Mouse (Mus musculus) intestine, embryonic 16.5 days (tissue): Measurements from ENCODE around the gene Tnr. TPM values are rescaled to one million over a fixed set of nuclear protein-coding genes. Genes with fewer than 3 reads are reported as not detected.
A peak's percentile ranks its signal among the peaks of the same experiment; 100 is the strongest.
"Not testable (repeated sequence)": the region's sequence is repeated elsewhere in the genome, so short reads cannot be mapped to it uniquely, and the experiment has no call there.

Experiments used
- ATAC-seq: fragments of 200-750 bp; cut with Nextera tagmentation; 2 replicates; pipeline ENCODE4 v1.8.0; 2017; ENCODE audit warnings: moderate TSS enrichment, moderate library complexity
- H3K27ac ChIP-seq: fragments of 300-500 bp; sonication (generic); 2 replicates; pipeline ENCODE4 v1.5.1; 2014; ENCODE audit warnings: mild to moderate bottlenecking, low read length
- H3K27me3 ChIP-seq: fragments of 300-500 bp; sonication (generic); replicated peaks from 2 replicates; pipeline ENCODE4 v1.6.1; 2014; ENCODE audit warnings: low read length, control low read depth, mixed read lengths; ENCODE audit not compliant: control insufficient read depth, insufficient read depth
- H3K36me3 ChIP-seq: fragments of 300-500 bp; sonication (generic); 2 replicates; pipeline ENCODE4 v1.6.1; 2014; ENCODE audit warnings: low read length, control low read depth; ENCODE audit not compliant: control insufficient read depth, insufficient read depth
- H3K4me1 ChIP-seq: fragments of 300-500 bp; sonication (generic); 2 replicates; pipeline ENCODE4 v1.6.1; 2014; ENCODE audit warnings: low read length, control low read depth, mixed read lengths; ENCODE audit not compliant: control insufficient read depth, insufficient read depth
- H3K4me2 ChIP-seq: fragments of 300-500 bp; sonication (generic); 2 replicates; pipeline ENCODE4 v1.6.1; 2014; ENCODE audit warnings: low read depth, low read length, control low read depth
- H3K4me3 ChIP-seq: fragments of 300-500 bp; sonication (generic); 2 replicates; pipeline ENCODE4 v1.5.1; 2014; ENCODE audit warnings: mild to moderate bottlenecking, low read length
- H3K9ac ChIP-seq: fragments of 300-500 bp; sonication (generic); 2 replicates; pipeline ENCODE4 v1.6.1; 2014; ENCODE audit warnings: low read depth, low read length
- H3K9me3 ChIP-seq: fragments of 300-500 bp; sonication (generic); 2 replicates; pipeline ENCODE4 v1.6.1; 2016; ENCODE audit warnings: low read length, control low read depth; ENCODE audit not compliant: control insufficient read depth
- WGBS: fragments of 180-500 bp; shearing (Covaris S2); extraction: QIAGEN DNeasy Blood & Tissue Kit; methylation state at CpG from one replicate; pipeline ENCODE4 v1.1.7; 2014; 5-methylcytosine and 5-hydroxymethylcytosine counted together
- polyA plus RNA-seq: library from polyadenylated mRNA; unstranded; fragments of >200 nt; fragmentation: Nextera tagmentation; extraction: Ambion mirVana; gene quantifications from 2 replicates; pipeline ENCODE4 v1.2.1, GENCODE M21; 2015

The Tnr gene
- polyA plus RNA-seq, 1 experiment from 2014 or later = 0.20 TPM

- Histone ChIP-seq H3K9ac (no peak overlapping the region), H3K4me3 (no peak overlapping the region), H3K27ac (no peak overlapping the region), H3K4me1 (no peaks in the 10 kb centered on the region), H3K9me3 (no peaks in the 10 kb centered on the region), H3K4me2 (no peak overlapping the region), H3K27me3 (no peaks in the 10 kb centered on the region), H3K36me3 (no peaks in the 10 kb centered on the region)
- 78% methylated on average over 2 of the region's 2 CpGs for WGBS
- ATAC-seq = no peak
Measured at GRCm38 (mm10) chr1:159938449-159938848, 414.9 kb downstream of the Tnr start.

- Histone ChIP-seq H3K4me2 (no peak overlapping the region), H3K36me3 (no peaks in the 10 kb centered on the region), H3K27ac (no peak overlapping the region), H3K4me3 (no peak overlapping the region), H3K27me3 (no peaks in the 10 kb centered on the region), H3K9me3 (no peaks in the 10 kb centered on the region), H3K9ac (no peak overlapping the region), H3K4me1 (no peaks in the 10 kb centered on the region)
- WGBS = 80% methylated on average over 3 of the region's 3 CpGs
- ATAC-seq = no peak
Measured at GRCm38 (mm10) chr1:159939335-159939734, 415.8 kb downstream of the Tnr start.

- no peak overlapping the region for H3K27ac ChIP-seq
- H3K4me2 ChIP-seq = no peak overlapping the region
- ATAC-seq = no peak
- 39% methylated on average over 1 of the region's 1 CpGs for WGBS
- H3K9ac ChIP-seq = no peak overlapping the region
- H3K4me3 ChIP-seq = no peak overlapping the region
- no peaks in the 10 kb centered on the region for H3K36me3 ChIP-seq
- H3K27me3 ChIP-seq = no peaks in the 10 kb centered on the region
- H3K9me3 ChIP-seq = no peaks in the 10 kb centered on the region
- H3K4me1 ChIP-seq = no peaks in the 10 kb centered on the region
Measured at GRCm38 (mm10) chr1:159953526-159953925, 430.0 kb downstream of the Tnr start.

- no peaks in the 10 kb centered on the region for H3K36me3 ChIP-seq
- H3K27ac ChIP-seq = no peak overlapping the region
- no peak overlapping the region for H3K9ac ChIP-seq
- no peaks in the 10 kb centered on the region for H3K27me3 ChIP-seq
- ATAC-seq = no peak
- no peak overlapping the region for H3K4me3 ChIP-seq
- WGBS = 72% methylated on average over 4 of the region's 4 CpGs
- H3K4me1 ChIP-seq = no peaks in the 10 kb centered on the region
- no peak overlapping the region for H3K4me2 ChIP-seq
- H3K9me3 ChIP-seq = no peaks in the 10 kb centered on the region
Measured at GRCm38 (mm10) chr1:159963351-159963750, 439.8 kb downstream of the Tnr start.

GRCm38 (mm10) chr1:159966286-159966685 lies 442.7 kb downstream of the Tnr start:
- not testable (repeated sequence) for H3K36me3 ChIP-seq, H3K4me2 ChIP-seq, ATAC-seq, H3K9ac ChIP-seq, H3K9me3 ChIP-seq, H3K4me3 ChIP-seq, H3K4me1 ChIP-seq, H3K27me3 ChIP-seq, H3K27ac ChIP-seq

- Histone ChIP-seq H3K27me3 (no peaks in the 10 kb centered on the region), H3K36me3 (no peaks in the 10 kb centered on the region), H3K4me1 (no peaks in the 10 kb centered on the region), H3K9ac (no peak overlapping the region), H3K27ac (no peak overlapping the region), H3K4me2 (no peak overlapping the region), H3K4me3 (no peak overlapping the region), H3K9me3 (no peaks in the 10 kb centered on the region)
- no peak for ATAC-seq
Measured at GRCm38 (mm10) chr1:159968395-159968794, 444.8 kb downstream of the Tnr start.

- H3K4me1 ChIP-seq = no peaks in the 10 kb centered on the region
- H3K4me3 ChIP-seq = no peak overlapping the region
- no peak overlapping the region for H3K9ac ChIP-seq
- H3K9me3 ChIP-seq = no peaks in the 10 kb centered on the region
- H3K27ac ChIP-seq = no peak overlapping the region
- no peaks in the 10 kb centered on the region for H3K27me3 ChIP-seq
- 40% methylated on average over 2 of the region's 2 CpGs for WGBS
- no peak overlapping the region for H3K4me2 ChIP-seq
- no peak for ATAC-seq
- H3K36me3 ChIP-seq = no peaks in the 10 kb centered on the region
Measured at GRCm38 (mm10) chr1:159977786-159978185, 454.2 kb downstream of the Tnr start.

- no peak overlapping the region for H3K4me2 ChIP-seq
- H3K9ac ChIP-seq = no peak overlapping the region
- ATAC-seq = no peak
- no peaks in the 10 kb centered on the region for H3K36me3 ChIP-seq
- no peak overlapping the region for H3K27ac ChIP-seq
- H3K4me1 ChIP-seq = no peaks in the 10 kb centered on the region
- H3K27me3 ChIP-seq = no peaks in the 10 kb centered on the region
- H3K4me3 ChIP-seq = no peak overlapping the region
- WGBS = 75% methylated on average over 2 of the region's 2 CpGs
- H3K9me3 ChIP-seq = no peaks in the 10 kb centered on the region
Measured at GRCm38 (mm10) chr1:159979096-159979495, 455.5 kb downstream of the Tnr start.

- Histone ChIP-seq H3K36me3 (no peaks in the 10 kb centered on the region), H3K27me3 (no peaks in the 10 kb centered on the region), H3K4me2 (no peak overlapping the region), H3K27ac (no peak overlapping the region), H3K4me3 (no peak overlapping the region), H3K9ac (no peak overlapping the region), H3K4me1 (no peaks in the 10 kb centered on the region), H3K9me3 (no peaks in the 10 kb centered on the region)
- peak; percentile 55; the same call in 1 of the 2 replicates for ATAC-seq
- 87% methylated on average over 1 of the region's 1 CpGs for WGBS
Measured at GRCm38 (mm10) chr1:159980355-159980754, 456.8 kb downstream of the Tnr start.
